Mouse (Mus musculus) liver, embryonic 14.5 days (tissue): ENCODE results near the gene Rpl34. TPM values are rescaled to one million over a fixed set of nuclear protein-coding genes. Genes with fewer than 3 reads are reported as not detected.
A peak's percentile ranks its signal among the peaks of the same experiment; 100 is the strongest.

Experiments used
- ATAC-seq: fragments of 200-750 bp; cut with Nextera tagmentation; 2 replicates; pipeline ENCODE4 v1.8.0; 2017; ENCODE audit warnings: moderate number of reproducible peaks, mild to moderate bottlenecking, moderate library complexity; ENCODE audit not compliant: insufficient read depth
- DNase-seq, 3 experiments: peaks; one replicate each; pipeline ENCODE4 v3.0.0-alpha.2; 2012 to 2013; ENCODE audit warnings: low read depth in 3 of 3, low spot score in 3 of 3
- H3K27ac ChIP-seq: fragments of 300-500 bp; sonication (generic); 2 replicates; pipeline ENCODE4 v1.5.1; 2014; ENCODE audit warnings: moderate library complexity, mild to moderate bottlenecking, control low read depth, inconsistent platforms
- H3K27me3 ChIP-seq: fragments of 300-500 bp; sonication (generic); 2 replicates; pipeline ENCODE4 v1.6.1; 2014; ENCODE audit warnings: mild to moderate bottlenecking, low read length, moderate library complexity; ENCODE audit not compliant: control insufficient read depth, insufficient read depth
- H3K36me3 ChIP-seq: fragments of 300-500 bp; sonication (generic); replicated peaks from 2 replicates; pipeline ENCODE4 v1.6.1; 2014; ENCODE audit warnings: low read depth; ENCODE audit not compliant: control insufficient read depth, insufficient read depth
- H3K4me1 ChIP-seq, 2 experiments: fragments of 200-500 bp in 1 of 2; fragments of 300-500 bp in 1 of 2; sonication (generic) in 1 of 2; replicated peaks; 2 replicates each; pipeline ENCODE4 v1.6.1; 2012 to 2014; ENCODE audit warnings: antibody characterized with exemption in 1 of 2, inconsistent platforms in 1 of 2, low read length in 1 of 2; ENCODE audit not compliant: control insufficient read depth in 2 of 2, insufficient read depth in 2 of 2
- H3K4me2 ChIP-seq: fragments of 300-500 bp; sonication (generic); 2 replicates; pipeline ENCODE4 v1.6.1; 2014; ENCODE audit warnings: low read depth, mild to moderate bottlenecking, control low read depth, moderate library complexity
- H3K4me3 ChIP-seq, 2 experiments: fragments of 200-500 bp in 1 of 2; fragments of 300-500 bp in 1 of 2; sonication (generic) in 1 of 2; 2 replicates each; pipeline ENCODE4 v1.5.1; 2012 to 2014; ENCODE audit warnings: low read depth in 2 of 2, low read length in 2 of 2, mild to moderate bottlenecking in 2 of 2, control low read depth in 1 of 2, inconsistent platforms in 1 of 2, moderate library complexity in 1 of 2; ENCODE audit not compliant: insufficient read depth in 1 of 2
- H3K9ac ChIP-seq: fragments of 300-500 bp; sonication (generic); replicated peaks from 2 replicates; pipeline ENCODE4 v1.6.1; 2014; ENCODE audit warnings: mild to moderate bottlenecking, control low read depth, moderate library complexity
- H3K9me3 ChIP-seq: fragments of 300-500 bp; sonication (generic); 2 replicates; pipeline ENCODE4 v1.6.1; 2016; ENCODE audit warnings: low read length, mixed read lengths; ENCODE audit not compliant: control insufficient read depth
- CTCF ChIP-seq: IDR thresholded peaks from 2 replicates; pipeline ENCODE4 v1.5.1; 2016; ENCODE audit warnings: antibody characterized with exemption, low read depth, control low read depth
- EP300 ChIP-seq: IDR thresholded peaks from 2 replicates; pipeline ENCODE4 v1.6.1; 2016; ENCODE audit warnings: antibody characterized with exemption, low read depth
- WGBS: fragments of 180-500 bp; shearing (Covaris S2); extraction: QIAGEN DNeasy Blood & Tissue Kit; methylation state at CpG from one replicate; pipeline ENCODE4 v1.1.7; 2014; ENCODE audit not compliant: insufficient replicate concordance; 5-methylcytosine and 5-hydroxymethylcytosine counted together
- polyA plus RNA-seq, 2 experiments: library from polyadenylated mRNA; depleted of rRNA in 1 of 2; stranded (reverse) in 1 of 2; unstranded in 1 of 2; fragments of >200 nt; fragmentation: Nextera tagmentation in 1 of 2; extraction: Ambion mirVana in 1 of 2; gene quantifications; 2 replicates each; pipeline versions ENCODE4 v1.2.1 to v1.2.3; 2012 to 2014

Gene Rpl34
- polyA plus RNA-seq, 2 experiments = 822 to 1,411 TPM

DNA sequence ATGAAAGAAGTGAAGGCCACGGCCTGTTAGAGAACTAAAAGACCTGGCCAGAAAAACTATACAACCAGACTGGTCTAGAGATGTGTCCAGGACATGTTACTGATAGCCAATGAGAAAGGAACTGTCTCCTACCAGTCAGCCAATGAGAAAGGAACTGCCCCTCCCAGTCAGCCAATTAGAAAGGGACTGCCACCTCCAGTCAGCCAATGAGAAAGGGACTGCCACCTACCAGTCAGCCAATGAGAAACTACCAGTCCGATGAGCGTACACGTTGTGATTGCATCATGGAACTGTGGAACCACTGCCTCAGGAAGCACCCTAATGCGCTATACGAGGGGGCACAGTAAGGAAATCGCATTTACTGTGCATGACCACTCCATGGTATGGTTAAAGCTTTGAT, 35.5 kb downstream of the Rpl34 start:
- DNase-seq = no peak
- H3K9me3 ChIP-seq = no peaks in the 10 kb centered on the region
- no peak overlapping the region for H3K4me2 ChIP-seq
- H3K27ac ChIP-seq = no peak overlapping the region
- TF ChIP-seq CTCF (no peak), EP300 (no peak)
- no peak for ATAC-seq
- no peaks in the 10 kb centered on the region for H3K27me3 ChIP-seq
- no peak overlapping the region for H3K9ac ChIP-seq
- H3K36me3 ChIP-seq = peaks cover 10% of the 10 kb centered on the region
- WGBS = 84% methylated on average over 7 of the region's 7 CpGs
- H3K4me3 ChIP-seq = no peak overlapping the region
- H3K4me1 ChIP-seq = peaks cover 17 to 24% of the 10 kb centered on the region in 2 experiments

DNA sequence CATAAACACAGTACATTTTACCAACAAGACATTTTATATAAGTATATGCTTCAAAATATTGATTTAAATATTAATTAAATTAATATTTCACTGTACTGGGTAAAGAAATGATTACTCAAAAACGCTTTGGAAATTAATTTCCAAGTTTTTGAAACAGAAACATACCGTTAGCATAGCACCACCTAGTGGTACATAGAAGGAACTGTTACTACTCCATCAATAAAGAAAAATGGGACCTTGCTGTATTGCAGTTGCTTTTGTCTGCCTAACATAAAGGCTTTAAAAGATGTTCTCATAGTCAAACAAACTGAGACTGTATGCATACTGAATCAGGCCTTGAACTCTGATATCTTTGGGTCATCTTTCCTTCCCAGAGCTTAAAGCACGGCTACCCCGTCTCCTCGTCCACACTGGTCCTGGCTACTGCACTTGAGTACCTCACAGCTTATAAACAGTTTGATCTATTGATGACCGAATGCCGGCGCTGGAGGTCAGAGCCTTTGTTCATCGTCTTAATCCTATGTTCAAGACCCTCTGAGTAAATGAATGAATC, 36.1 kb downstream of the Rpl34 start:
- Histone ChIP-seq H3K27me3 (no peaks in the 10 kb centered on the region), H3K4me2 (no peak overlapping the region), H3K27ac (no peak overlapping the region), H3K36me3 (peaks cover 8% of the 10 kb centered on the region), H3K9ac (no peak overlapping the region), H3K9me3 (no peaks in the 10 kb centered on the region), H3K4me3 (no peak overlapping the region), H3K4me1 (peaks cover 17 to 24% of the 10 kb centered on the region in 2 experiments)
- 58% methylated on average over 9 of the region's 9 CpGs for WGBS
- ATAC-seq (no peak), DNase-seq (no peak)
- TF ChIP-seq EP300 (no peak), CTCF (peak; percentile 70)

DNA sequence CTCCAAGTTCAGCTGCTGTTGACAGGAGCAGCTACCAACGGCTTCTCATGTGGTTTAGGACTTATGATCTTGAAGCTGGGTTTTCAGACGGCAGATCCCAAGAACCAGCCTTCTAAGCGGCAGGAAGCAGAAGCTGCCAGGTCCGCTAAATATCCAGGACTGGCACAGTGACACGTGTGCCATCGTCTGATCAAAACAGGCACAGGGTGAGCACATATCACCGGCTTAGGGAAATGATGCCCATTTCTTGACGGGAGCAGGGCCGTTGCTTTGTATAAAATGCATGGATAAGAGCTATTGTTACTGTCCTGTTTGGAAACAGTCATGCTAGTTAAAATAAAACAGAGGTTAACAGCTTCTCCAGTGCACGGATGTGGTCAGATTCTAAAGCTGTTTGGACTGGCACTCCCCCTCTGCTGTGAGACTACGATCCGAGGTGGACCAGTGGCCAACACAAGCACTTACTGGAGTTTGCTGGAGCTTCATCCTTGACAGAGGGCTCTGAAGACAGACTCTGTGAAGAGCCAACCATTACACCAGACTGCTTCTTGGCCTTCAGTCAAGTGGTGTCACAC, 38.5 kb downstream of the Rpl34 start:
- Histone ChIP-seq H3K4me2 (peak overlapping the region; percentile 89), H3K27me3 (no peaks in the 10 kb centered on the region), H3K4me3 (peak overlapping the region; percentile 62 to 76), H3K36me3 (peaks cover 8% of the 10 kb centered on the region), H3K4me1 (peaks cover 17 to 24% of the 10 kb centered on the region in 2 experiments), H3K9ac (peak overlapping the region; percentile 83), H3K9me3 (no peaks in the 10 kb centered on the region), H3K27ac (peak overlapping the region; percentile 92)
- ATAC-seq = peak; percentile 31; the same call in 1 of the 2 replicates
- WGBS = 21% methylated on average over 12 of the region's 12 CpGs
- no peak for DNase-seq
- TF ChIP-seq CTCF = no peak
- TF ChIP-seq EP300 = no peak

DNA sequence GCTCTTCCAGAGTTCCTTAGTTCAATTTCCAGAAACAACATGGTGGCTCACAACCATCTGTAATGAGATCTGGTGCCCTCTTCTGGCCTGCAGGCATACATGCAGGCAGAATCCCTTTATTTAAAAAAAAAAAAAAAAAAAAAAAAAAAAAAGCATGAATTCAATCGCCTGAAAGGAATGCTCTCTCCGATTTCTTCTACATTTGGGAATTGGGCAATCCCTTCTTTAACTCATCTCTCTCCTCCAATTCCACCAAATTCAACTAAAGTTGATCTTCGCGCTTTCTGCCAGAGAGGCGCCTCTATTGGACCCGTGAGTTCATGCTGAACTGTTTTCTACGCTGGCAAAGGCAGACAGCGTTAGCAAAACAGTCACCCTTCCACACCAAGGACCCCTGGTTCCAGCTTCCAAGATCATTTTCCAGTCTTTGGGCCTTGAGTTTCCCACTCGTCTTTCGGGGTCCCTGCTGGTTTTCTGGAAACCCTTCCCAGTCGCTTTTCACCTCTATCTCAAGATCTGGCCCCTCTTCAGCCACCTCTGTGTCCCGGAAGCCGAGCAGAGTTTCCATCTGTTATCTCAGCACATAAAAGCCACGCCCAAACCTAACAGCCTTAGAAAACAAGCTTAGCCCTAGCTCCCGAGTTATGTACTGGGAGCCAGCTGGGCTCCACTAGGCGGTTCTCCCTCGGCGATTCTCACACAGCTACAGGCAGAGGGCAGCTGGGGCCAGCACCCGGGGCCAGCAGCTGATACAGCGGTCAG, 39.2 kb downstream of the Rpl34 start:
- Histone ChIP-seq H3K4me2 (peak overlapping the region; percentile 89), H3K36me3 (peaks cover 8% of the 10 kb centered on the region), H3K27me3 (no peaks in the 10 kb centered on the region), H3K4me1 (peaks cover 17 to 24% of the 10 kb centered on the region in 2 experiments), H3K27ac (peak overlapping the region; percentile 92), H3K4me3 (peak overlapping the region; percentile 62 to 76), H3K9ac (peak overlapping the region; percentile 83), H3K9me3 (no peaks in the 10 kb centered on the region)
- WGBS = 2% methylated on average over 20 of the region's 20 CpGs
- ATAC-seq (peak; percentile 88), DNase-seq (peak; percentile 77 to 82 (median 77))
- TF ChIP-seq CTCF (peak; percentile 61), EP300 (no peak)

DNA sequence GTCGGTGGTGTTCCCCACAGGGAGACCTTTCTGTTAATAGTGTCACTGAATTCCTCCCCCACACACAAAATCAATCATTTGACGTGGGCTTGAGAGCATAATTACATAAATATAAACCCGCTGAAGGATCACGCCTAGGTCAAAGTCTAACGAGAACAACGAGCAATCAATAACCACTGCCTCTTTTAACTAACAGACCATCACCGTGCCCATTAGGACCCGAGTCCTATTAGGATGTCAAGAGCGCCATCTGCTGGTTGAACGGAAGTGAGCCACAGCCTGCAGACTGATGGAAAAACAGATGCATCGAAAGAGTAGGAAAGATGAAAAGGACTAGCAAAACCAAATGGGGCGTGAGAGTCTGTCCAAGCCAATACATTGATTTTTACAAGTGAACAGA, 40.6 kb downstream of the Rpl34 start:
- no peak overlapping the region for H3K9ac ChIP-seq
- H3K27me3 ChIP-seq = no peaks in the 10 kb centered on the region
- H3K9me3 ChIP-seq = no peaks in the 10 kb centered on the region
- ATAC-seq = no peak
- peaks cover 17 to 24% of the 10 kb centered on the region in 2 experiments for H3K4me1 ChIP-seq
- H3K4me2 ChIP-seq = no peak overlapping the region; the same call in 1 of the 2 replicates
- no peaks in the 10 kb centered on the region; the same call in 1 of the 2 replicates for H3K36me3 ChIP-seq
- no peak overlapping the region for H3K4me3 ChIP-seq
- TF ChIP-seq EP300 (no peak), CTCF (peak; percentile 92)
- WGBS = 18% methylated on average over 12 of the region's 12 CpGs
- no peak overlapping the region for H3K27ac ChIP-seq
- peak; percentile 50 to 61 (median 55) for DNase-seq
